Mouse (Mus musculus): ENCODE measurements around the gene Fmo1. TPM values are rescaled to one million over a fixed set of nuclear protein-coding genes. Genes with fewer than 3 reads are reported as not detected.
"Not testable (repeated sequence)": the region's sequence is repeated elsewhere in the genome, so short reads cannot be mapped to it uniquely, and the experiment has no call there.

Gene Fmo1
- polyA plus RNA-seq, 1 experiment from 2014 or later = 7.4 TPM

DNA sequence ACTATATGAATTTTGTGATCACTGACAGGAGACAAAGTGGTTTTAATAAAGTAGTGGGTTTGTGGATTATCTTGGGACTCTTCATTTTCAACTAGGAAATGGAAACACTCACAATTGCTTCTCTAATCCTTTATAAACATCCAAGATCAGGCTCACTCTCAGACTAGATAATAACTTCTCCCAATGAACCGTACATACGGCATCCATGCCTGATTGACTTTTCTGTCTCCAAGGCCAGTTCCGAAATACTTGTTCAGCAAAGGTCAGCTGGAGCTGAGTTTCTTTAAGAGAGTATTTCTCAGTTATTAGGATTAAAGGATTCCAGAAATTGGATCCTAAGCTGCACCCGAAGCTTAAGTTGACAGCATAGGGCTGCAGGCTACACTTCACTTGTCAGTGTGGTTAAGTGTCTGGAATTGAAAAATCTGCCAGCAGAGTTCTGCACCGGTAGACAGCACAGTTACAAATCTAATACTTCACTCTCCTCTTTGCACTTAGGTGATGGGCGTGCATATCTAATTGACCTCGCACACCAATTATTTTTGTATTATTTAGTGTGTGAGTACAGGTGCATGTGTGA is 82.7 kb downstream of the Fmo1 start:
- ATAC-seq (ENCODE audit: low read depth) (no peak), DNase-seq (no peak)
- H3K9ac ChIP-seq = no peak overlapping the region
- H3K4me3 ChIP-seq (replicated peaks) = no peak overlapping the region
- 77% methylated on average over 7 of the region's 7 CpGs for WGBS (ENCODE audit: insufficient replicate concordance)
- H3K36me3 ChIP-seq = no peaks in the 10 kb centered on the region
- no peaks in the 10 kb centered on the region for H3K4me1 ChIP-seq (replicated peaks)
- H3K27me3 ChIP-seq = no peaks in the 10 kb centered on the region
- no peak overlapping the region for H3K27ac ChIP-seq
- H3K4me2 ChIP-seq = no peak overlapping the region
- no peaks in the 10 kb centered on the region for H3K9me3 ChIP-seq (replicated peaks)

DNA sequence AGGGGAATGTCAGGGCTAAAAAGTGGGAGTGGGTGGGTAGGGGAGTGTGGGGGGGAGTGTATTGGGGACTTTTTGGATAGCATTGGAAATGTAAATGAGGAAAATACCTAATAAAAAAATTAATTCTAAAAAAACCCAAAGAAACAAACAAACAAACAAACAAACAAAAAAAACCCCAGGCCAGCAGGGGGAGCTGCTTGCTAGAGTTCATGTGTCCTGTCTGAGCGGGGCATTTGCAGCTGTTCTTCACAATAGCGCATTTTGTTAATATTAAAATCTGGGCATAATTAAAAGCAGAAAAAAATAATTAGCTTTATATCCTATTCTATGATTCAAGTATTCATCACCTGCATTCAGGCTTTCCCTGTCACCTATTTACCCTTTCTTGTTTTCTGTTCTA is 85.4 kb downstream of the Fmo1 start:
- not testable (repeated sequence) for H3K4me1 ChIP-seq (replicated peaks)

More for the DNA sequence above, 85.4 kb downstream of the Fmo1 start:
- H3K27me3 ChIP-seq; DNase-seq; H3K4me3 ChIP-seq (replicated peaks); ATAC-seq (ENCODE audit: low read depth); H3K9me3 ChIP-seq (replicated peaks); H3K36me3 ChIP-seq; H3K9ac ChIP-seq; H3K4me2 ChIP-seq; H3K27ac ChIP-seq: not testable (repeated sequence)
- WGBS (ENCODE audit: insufficient replicate concordance) = 80% methylated on average over 2 of the region's 2 CpGs

Other genes starting within 250 kb of the Fmo1 start
- gene Myoc, start 227.5 kb downstream of the Fmo1 start, polyA plus RNA-seq (2015; fragmentation: Nextera tagmentation; extraction: Ambion mirVana) = not detected in 2 replicates
- gene Myocos, start 208.4 kb downstream of the Fmo1 start, polyA plus RNA-seq (2015; fragmentation: Nextera tagmentation; extraction: Ambion mirVana) = not detected in 2 replicates
- gene Prrc2c, start 126.1 kb downstream of the Fmo1 start, polyA plus RNA-seq (2015; fragmentation: Nextera tagmentation; extraction: Ambion mirVana) = 52.3 and 54.8 TPM in 2 replicates
- 1.6 TPM in 2 replicates for gene Fmo4, start 52.6 kb downstream of the Fmo1 start, polyA plus RNA-seq (2015; fragmentation: Nextera tagmentation; extraction: Ambion mirVana)
- 0.08 and 0.29 TPM in 2 replicates for gene Fmo2, start 32.1 kb upstream of the Fmo1 start, polyA plus RNA-seq (2015; fragmentation: Nextera tagmentation; extraction: Ambion mirVana)
- gene Fmo6, start 70.9 kb upstream of the Fmo1 start, polyA plus RNA-seq (2015; fragmentation: Nextera tagmentation; extraction: Ambion mirVana) = not detected in 2 replicates
- gene Fmo3, start 117.9 kb upstream of the Fmo1 start, polyA plus RNA-seq (2015; fragmentation: Nextera tagmentation; extraction: Ambion mirVana) = not detected in 2 replicates
- not detected in 2 replicates for gene Mroh9, start 219.1 kb upstream of the Fmo1 start, polyA plus RNA-seq (2015; fragmentation: Nextera tagmentation; extraction: Ambion mirVana)